Mouse (Mus musculus) cerebellum, adult 2 months (tissue): ENCODE data around the gene Metrn.

ENCODE experiments used
- CTCF ChIP-seq: fragments of 200-500 bp; IDR thresholded peaks from 2 replicates; pipeline ENCODE4 v1.5.1; 2011; ENCODE audit warnings: low read depth, mild to moderate bottlenecking, control low read depth, low read length, moderate library complexity, borderline replicate concordance; ENCODE audit not compliant: insufficient read depth
- POLR2A ChIP-seq: fragments of 200-500 bp; IDR thresholded peaks from 2 replicates; pipeline ENCODE4 v1.6.1; 2011; ENCODE audit warnings: low read length, control low read depth, borderline replicate concordance; ENCODE audit not compliant: insufficient read depth

GRCm38 (mm10) chr17:25757691-25758090 is 39.2 kb downstream of the Metrn start:
- no peak for TF ChIP-seq POLR2A
- TF ChIP-seq CTCF, result no peak
